Mouse (Mus musculus) hindbrain, postnatal 0 days (tissue): ENCODE results near the gene Tmem151b. TPM values are rescaled to one million over a fixed set of nuclear protein-coding genes. Genes with fewer than 3 reads are reported as not detected.

Experiments
- ATAC-seq: fragments of 200-750 bp; cut with Nextera tagmentation; 2 replicates; pipeline ENCODE4 v1.8.0; 2017; ENCODE audit warnings: mild to moderate bottlenecking, moderate TSS enrichment, moderate library complexity
- DNase-seq: peaks from one replicate; pipeline ENCODE4 v3.0.0-alpha.2; 2015; ENCODE audit warnings: low spot score
- H3K27ac ChIP-seq: fragments of 300-500 bp; sonication (generic); 2 replicates; pipeline ENCODE4 v1.5.1; 2014; ENCODE audit warnings: mild to moderate bottlenecking
- H3K27me3 ChIP-seq: fragments of 300-500 bp; sonication (generic); 2 replicates; pipeline ENCODE4 v1.6.1; 2014; ENCODE audit warnings: low read length, mixed read lengths; ENCODE audit not compliant: insufficient read depth
- H3K36me3 ChIP-seq: fragments of 300-500 bp; sonication (generic); 2 replicates; pipeline ENCODE4 v1.6.1; 2014; ENCODE audit warnings: low read length, mixed read lengths; ENCODE audit not compliant: insufficient read depth
- H3K4me1 ChIP-seq: fragments of 300-500 bp; sonication (generic); 2 replicates; pipeline ENCODE4 v1.6.1; 2014; ENCODE audit warnings: antibody characterized with exemption, low read length, mixed read lengths; ENCODE audit not compliant: insufficient read depth
- H3K4me2 ChIP-seq: fragments of 300-500 bp; sonication (generic); 2 replicates; pipeline ENCODE4 v1.6.1; 2014; ENCODE audit warnings: low read depth, mild to moderate bottlenecking, low read length, moderate library complexity, mixed read lengths
- H3K4me3 ChIP-seq: fragments of 300-500 bp; sonication (generic); 2 replicates; pipeline ENCODE4 v1.5.1; 2014; ENCODE audit warnings: low read length
- H3K9ac ChIP-seq: fragments of 300-500 bp; sonication (generic); replicated peaks from 2 replicates; pipeline ENCODE4 v1.6.1; 2014; ENCODE audit warnings: mild to moderate bottlenecking, low read length, moderate library complexity, mixed read lengths
- H3K9me3 ChIP-seq: fragments of 300-500 bp; sonication (generic); 2 replicates; pipeline ENCODE4 v1.6.1; 2016; ENCODE audit warnings: low read length, mixed read lengths
- CTCF ChIP-seq: IDR thresholded peaks from 2 replicates; pipeline ENCODE4 v1.5.1; 2016; ENCODE audit warnings: antibody characterized with exemption, control low read depth, low read depth
- WGBS: fragments of 180-500 bp; shearing (Covaris S2); extraction: QIAGEN DNeasy Blood & Tissue Kit; methylation state at CpG from one replicate; pipeline ENCODE4 v1.1.7; 2014; 5-methylcytosine and 5-hydroxymethylcytosine counted together
- polyA plus RNA-seq: library from polyadenylated mRNA; unstranded; fragments of >200 nt; fragmentation: Nextera tagmentation; extraction: Ambion mirVana; gene quantifications from 2 replicates; pipeline ENCODE4 v1.2.1, GENCODE M21; 2015
- total RNA-seq: library from RNA; depleted of rRNA; stranded (reverse); fragments of >200 nt; gene quantifications from 2 replicates; pipeline ENCODE4 v1.2.3, GENCODE M21; 2014

The Tmem151b gene
- total and polyA plus RNA-seq, 2 experiments from 2014 or later, result 29.8 to 114 TPM

DNA sequence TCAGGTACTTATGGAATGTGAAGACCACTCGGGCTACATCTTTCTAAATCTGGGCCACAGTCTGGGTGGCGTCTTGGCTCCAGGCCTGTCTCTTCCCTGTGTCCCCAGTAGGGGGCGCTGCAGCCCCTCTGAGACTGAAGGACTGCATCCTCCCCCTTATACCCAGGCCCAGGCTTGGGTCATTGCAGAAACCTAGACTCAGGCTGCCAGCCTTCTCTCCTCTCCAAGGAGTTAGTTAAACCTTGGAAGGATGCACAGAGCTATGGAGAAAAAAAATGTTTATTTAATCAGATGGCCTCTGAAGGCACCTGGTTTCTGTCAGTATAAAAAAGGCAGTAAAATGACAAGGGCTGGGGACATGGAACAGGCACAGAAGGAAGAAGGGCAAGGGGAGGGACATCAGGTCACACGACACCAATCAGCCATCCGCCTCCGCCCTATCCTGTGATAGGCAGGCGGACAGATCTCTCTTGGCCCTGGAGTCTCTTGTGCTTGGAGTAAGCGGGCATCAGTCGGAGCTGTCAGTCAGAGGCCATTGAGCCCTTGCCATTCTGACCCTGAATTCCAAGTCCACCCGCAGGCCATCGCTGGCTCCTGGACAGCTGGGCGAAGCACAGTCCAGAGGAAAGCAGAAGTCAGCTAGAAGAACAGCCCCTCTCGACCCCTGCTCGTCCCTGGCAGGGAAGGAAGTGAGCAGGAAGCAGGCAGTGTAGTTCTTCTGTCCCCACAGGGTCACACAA is 35.6 kb upstream of the Tmem151b start:
- Histone ChIP-seq H3K27ac (peak overlapping the region; percentile 81), H3K4me3 (no peak overlapping the region), H3K27me3 (no peaks in the 10 kb centered on the region), H3K4me1 (no peaks in the 10 kb centered on the region; the same call in 1 of the 2 replicates), H3K9ac (0 out of 2 replicates have a peak overlapping the region, but pooled peaks have one; percentile 6), H3K9me3 (no peaks in the 10 kb centered on the region), H3K36me3 (no peaks in the 10 kb centered on the region), H3K4me2 (0 out of 2 replicates have a peak overlapping the region, but pooled peaks have one; percentile 6)
- ATAC-seq, result peak; percentile 82
- TF ChIP-seq CTCF, result peak; percentile 92
- WGBS, result 21% methylated on average over 14 of the region's 14 CpGs
- DNase-seq, result peak; percentile 89

DNA sequence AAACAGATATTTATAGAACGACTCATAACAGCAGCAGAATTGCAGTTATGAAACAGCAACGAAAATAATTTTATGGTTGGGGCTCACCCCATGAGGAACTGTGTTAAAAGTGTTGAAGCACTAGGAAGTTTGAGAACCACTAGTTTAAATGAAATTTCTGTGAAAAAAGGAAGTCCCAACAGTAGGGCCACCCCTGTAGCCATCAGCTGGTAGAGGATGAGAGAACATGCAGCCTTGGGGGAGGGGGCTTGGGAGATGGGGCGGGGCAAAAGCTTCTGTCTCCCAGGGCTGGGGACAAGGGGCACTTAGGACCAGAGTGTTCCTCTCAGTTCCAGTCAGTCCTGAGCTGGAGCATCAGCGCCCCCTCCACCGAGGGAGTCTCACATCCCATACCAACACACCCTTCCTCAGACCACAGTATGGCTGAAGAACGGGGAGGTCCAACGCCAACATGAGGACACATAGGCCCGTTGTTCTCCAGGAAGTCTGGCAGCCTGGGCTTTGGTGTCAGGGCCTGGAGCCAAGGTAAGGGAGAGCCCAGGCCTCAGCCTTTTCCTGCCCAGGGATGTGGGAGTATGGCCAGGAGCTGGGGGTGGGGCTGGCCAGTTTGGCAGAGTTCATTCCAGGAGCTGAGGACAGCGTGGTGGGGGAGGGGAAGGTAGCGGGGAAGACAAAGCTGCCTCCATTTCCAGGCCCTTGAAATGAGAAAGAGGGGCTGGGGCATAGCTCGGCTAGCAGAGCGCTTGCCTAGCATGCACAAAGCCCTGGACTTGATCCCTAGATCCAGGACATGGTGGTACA is 34.8 kb upstream of the Tmem151b start:
- DNase-seq (peak; percentile 85), ATAC-seq (peak; percentile 84)
- TF ChIP-seq CTCF, result no peak
- Histone ChIP-seq H3K9me3 (no peaks in the 10 kb centered on the region), H3K36me3 (no peaks in the 10 kb centered on the region), H3K4me2 (0 out of 2 replicates have a peak overlapping the region, but pooled peaks have one; percentile 6), H3K4me3 (no peak overlapping the region), H3K4me1 (no peaks in the 10 kb centered on the region; the same call in 1 of the 2 replicates), H3K9ac (0 out of 2 replicates have a peak overlapping the region, but pooled peaks have one; percentile 6), H3K27me3 (no peaks in the 10 kb centered on the region), H3K27ac (peak overlapping the region; percentile 81)
- WGBS, result 31% methylated on average over 12 of the region's 12 CpGs

GRCm38 (mm10) chr17:45582715-45583355 is 33.4 kb upstream of the Tmem151b start:
- DNase-seq (peak; percentile 18), ATAC-seq (no peak)
- no peak overlapping the region for H3K4me2 ChIP-seq
- TF ChIP-seq CTCF, result peak; percentile 71
- no peaks in the 10 kb centered on the region for H3K36me3 ChIP-seq
- H3K4me1 ChIP-seq, result no peaks in the 10 kb centered on the region; the same call in 1 of the 2 replicates
- no peaks in the 10 kb centered on the region for H3K27me3 ChIP-seq
- H3K4me3 ChIP-seq, result no peak overlapping the region
- H3K27ac ChIP-seq, result no peak overlapping the region
- no peak overlapping the region for H3K9ac ChIP-seq
- WGBS, result 74% methylated on average over 6 of the region's 6 CpGs
- H3K9me3 ChIP-seq, result no peaks in the 10 kb centered on the region

- H3K4me2 ChIP-seq, result no peak overlapping the region
- no peaks in the 10 kb centered on the region for H3K36me3 ChIP-seq
- 95% methylated on average over 6 of the region's 6 CpGs for WGBS
- no peaks in the 10 kb centered on the region for H3K9me3 ChIP-seq
- H3K4me3 ChIP-seq, result no peak overlapping the region
- ATAC-seq, result no peak
- H3K4me1 ChIP-seq, result no peaks in the 10 kb centered on the region; the same call in 1 of the 2 replicates
- H3K27ac ChIP-seq, result no peak overlapping the region
- no peak for DNase-seq
- H3K27me3 ChIP-seq, result no peaks in the 10 kb centered on the region
- H3K9ac ChIP-seq, result no peak overlapping the region
- no peak for TF ChIP-seq CTCF
These were observed 32.7 kb upstream of the Tmem151b start for GRCm38 (mm10) chr17:45582188-45582587.

DNA sequence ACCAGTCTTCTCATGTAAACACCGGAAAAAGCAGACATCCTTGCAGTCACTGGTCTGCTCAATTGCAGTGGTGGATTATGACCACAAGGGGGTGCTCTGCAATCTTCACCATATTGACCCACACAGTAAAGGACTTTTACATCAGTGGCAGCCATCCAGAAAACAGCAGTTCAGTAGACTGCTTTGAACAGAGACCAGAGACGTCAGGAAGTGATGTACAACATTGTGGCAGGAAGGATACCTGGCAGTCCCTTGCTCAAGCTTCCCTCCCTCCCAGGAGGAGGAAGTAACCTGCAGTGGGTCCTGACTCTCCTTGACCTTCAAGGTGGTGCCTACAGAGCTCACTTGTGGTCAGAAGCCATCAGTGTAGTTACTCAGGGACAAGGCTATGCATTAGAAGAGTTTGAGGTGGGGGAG is 32.1 kb upstream of the Tmem151b start:
- Histone ChIP-seq H3K27ac (peak overlapping the region; percentile 41; the same call in 1 of the 2 replicates), H3K4me2 (no peak overlapping the region), H3K27me3 (no peaks in the 10 kb centered on the region), H3K4me3 (no peak overlapping the region), H3K4me1 (no peaks in the 10 kb centered on the region; the same call in 1 of the 2 replicates), H3K36me3 (no peaks in the 10 kb centered on the region), H3K9me3 (no peaks in the 10 kb centered on the region), H3K9ac (no peak overlapping the region)
- 2% methylated on average over 2 of the region's 2 CpGs for WGBS
- ATAC-seq (no peak), DNase-seq (peak; percentile 90)
- peak; percentile 93 for TF ChIP-seq CTCF

GRCm38 (mm10) chr17:45580958-45581477 is 31.5 kb upstream of the Tmem151b start:
- 31% methylated on average over 12 of the region's 12 CpGs for WGBS
- H3K9ac ChIP-seq, result no peak overlapping the region
- H3K9me3 ChIP-seq, result no peaks in the 10 kb centered on the region
- H3K4me3 ChIP-seq, result no peak overlapping the region
- H3K4me1 ChIP-seq, result no peaks in the 10 kb centered on the region; the same call in 1 of the 2 replicates
- DNase-seq, result peak; percentile 25
- H3K27me3 ChIP-seq, result no peaks in the 10 kb centered on the region
- H3K36me3 ChIP-seq, result no peaks in the 10 kb centered on the region
- TF ChIP-seq CTCF, result no peak
- H3K4me2 ChIP-seq, result no peak overlapping the region
- no peak for ATAC-seq
- H3K27ac ChIP-seq, result peak overlapping the region; percentile 41; the same call in 1 of the 2 replicates
